Mouse (Mus musculus) intestine, postnatal 0 days (tissue): ENCODE results near the gene Erp29. TPM values are rescaled to one million over a fixed set of nuclear protein-coding genes. Genes with fewer than 3 reads are reported as not detected.

Experiments
- ATAC-seq: fragments of 200-750 bp; cut with Nextera tagmentation; 2 replicates; pipeline ENCODE4 v1.8.0; 2017; ENCODE audit warnings: mild to moderate bottlenecking, moderate TSS enrichment, moderate library complexity
- H3K27ac ChIP-seq: fragments of 300-500 bp; sonication (generic); 2 replicates; pipeline ENCODE4 v1.5.1; 2014; ENCODE audit warnings: mild to moderate bottlenecking, low read depth, low read length, moderate library complexity
- H3K27me3 ChIP-seq: fragments of 300-500 bp; sonication (generic); replicated peaks from 2 replicates; pipeline ENCODE4 v1.6.1; 2014; ENCODE audit warnings: low read length, mixed read lengths; ENCODE audit not compliant: control insufficient read depth, insufficient read depth
- H3K36me3 ChIP-seq: fragments of 300-500 bp; sonication (generic); 2 replicates; pipeline ENCODE4 v1.6.1; 2014; ENCODE audit warnings: mild to moderate bottlenecking, moderate library complexity; ENCODE audit not compliant: control insufficient read depth, insufficient read depth
- H3K4me1 ChIP-seq: fragments of 300-500 bp; sonication (generic); replicated peaks from 2 replicates; pipeline ENCODE4 v1.6.1; 2014; ENCODE audit warnings: antibody characterized with exemption, low read length, mixed read lengths; ENCODE audit not compliant: control insufficient read depth, insufficient read depth
- H3K4me2 ChIP-seq: fragments of 300-500 bp; sonication (generic); replicated peaks from 2 replicates; pipeline ENCODE4 v1.6.1; 2014; ENCODE audit warnings: low read depth, mild to moderate bottlenecking, moderate library complexity
- H3K4me3 ChIP-seq: fragments of 300-500 bp; sonication (generic); 2 replicates; pipeline ENCODE4 v1.5.1; 2014; ENCODE audit warnings: low read depth, low read length
- H3K9ac ChIP-seq: fragments of 300-500 bp; sonication (generic); 2 replicates; pipeline ENCODE4 v1.6.1; 2014; ENCODE audit warnings: mild to moderate bottlenecking, low read depth, low read length
- H3K9me3 ChIP-seq: fragments of 300-500 bp; sonication (generic); 2 replicates; pipeline ENCODE4 v1.6.1; 2016; ENCODE audit warnings: mixed run types; ENCODE audit not compliant: control insufficient read depth
- CTCF ChIP-seq: sonication (generic); IDR thresholded peaks from 2 replicates; pipeline ENCODE4 v1.5.1; 2016; ENCODE audit warnings: low read depth, mild to moderate bottlenecking, control low read depth, antibody characterized with exemption, moderate library complexity
- WGBS: fragments of 180-500 bp; shearing (Covaris S2); extraction: QIAGEN DNeasy Blood & Tissue Kit; methylation state at CpG from one replicate; pipeline ENCODE4 v1.1.7; 2014; 5-methylcytosine and 5-hydroxymethylcytosine counted together
- polyA plus RNA-seq: library from polyadenylated mRNA; unstranded; fragments of >200 nt; fragmentation: Nextera tagmentation; extraction: Ambion mirVana; gene quantifications from 2 replicates; pipeline ENCODE4 v1.2.1, GENCODE M21; 2015

Erp29 gene
- polyA plus RNA-seq, 1 experiment from 2014 or later = 164 TPM

DNA sequence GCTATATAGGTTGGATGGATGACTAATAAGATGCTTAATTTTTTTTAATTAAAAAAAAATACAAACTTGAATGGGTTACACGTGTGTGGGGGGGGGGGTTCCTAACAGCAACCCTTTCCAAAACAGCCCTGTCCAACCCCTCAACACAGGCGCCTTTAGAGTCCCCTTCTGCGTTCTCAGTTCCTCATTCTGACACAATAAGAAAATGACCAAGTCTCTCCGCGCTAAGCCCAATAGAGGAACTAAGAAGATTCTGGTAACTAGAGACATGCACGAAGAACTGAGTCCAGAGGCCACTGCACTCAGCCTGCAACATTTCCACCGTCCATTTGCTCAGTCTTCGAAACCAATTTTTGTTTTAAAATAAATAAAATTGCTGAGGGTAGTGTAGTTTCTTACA, 1.1 kb downstream of the Erp29 start:
- Histone ChIP-seq H3K9ac (peak overlapping the region; percentile 95), H3K27me3 (no peaks in the 10 kb centered on the region), H3K9me3 (no peaks in the 10 kb centered on the region), H3K4me3 (peak overlapping the region; percentile 89), H3K4me2 (peak overlapping the region; percentile 92), H3K27ac (no peak overlapping the region), H3K4me1 (peaks cover 18% of the 10 kb centered on the region), H3K36me3 (peaks cover 22% of the 10 kb centered on the region)
- no peak for TF ChIP-seq CTCF
- 15% methylated on average over 8 of the region's 8 CpGs for WGBS
- no peak for ATAC-seq

DNA sequence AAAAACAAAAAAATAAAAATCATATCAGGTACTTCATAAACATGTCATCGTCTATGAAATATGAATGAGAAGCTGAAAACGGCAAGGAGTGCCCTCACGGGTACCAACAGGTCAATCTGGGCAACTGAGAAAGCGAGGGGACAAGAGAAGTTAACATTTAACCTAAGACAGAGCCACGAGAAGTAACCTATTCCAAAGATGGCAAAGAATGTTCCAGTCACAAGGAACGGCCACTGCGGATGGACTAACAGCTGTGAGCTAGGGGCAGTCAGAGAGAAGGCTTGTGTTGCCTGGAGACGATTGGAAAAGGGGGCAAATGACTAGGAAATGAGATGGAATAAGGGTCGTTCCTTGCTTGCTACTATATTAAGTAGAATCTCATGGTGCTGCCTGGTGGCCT, 1.8 kb downstream of the Erp29 start:
- ATAC-seq = no peak
- peaks cover 18% of the 10 kb centered on the region for H3K4me1 ChIP-seq
- no peak overlapping the region for H3K27ac ChIP-seq
- peaks cover 27% of the 10 kb centered on the region for H3K36me3 ChIP-seq
- H3K9me3 ChIP-seq = no peaks in the 10 kb centered on the region
- TF ChIP-seq CTCF = no peak
- H3K27me3 ChIP-seq = no peaks in the 10 kb centered on the region
- WGBS = 47% methylated on average over 9 of the region's 9 CpGs
- H3K4me2 ChIP-seq = peak overlapping the region; percentile 92; the same call in 1 of the 2 replicates
- no peak overlapping the region for H3K4me3 ChIP-seq
- no peak overlapping the region for H3K9ac ChIP-seq

DNA sequence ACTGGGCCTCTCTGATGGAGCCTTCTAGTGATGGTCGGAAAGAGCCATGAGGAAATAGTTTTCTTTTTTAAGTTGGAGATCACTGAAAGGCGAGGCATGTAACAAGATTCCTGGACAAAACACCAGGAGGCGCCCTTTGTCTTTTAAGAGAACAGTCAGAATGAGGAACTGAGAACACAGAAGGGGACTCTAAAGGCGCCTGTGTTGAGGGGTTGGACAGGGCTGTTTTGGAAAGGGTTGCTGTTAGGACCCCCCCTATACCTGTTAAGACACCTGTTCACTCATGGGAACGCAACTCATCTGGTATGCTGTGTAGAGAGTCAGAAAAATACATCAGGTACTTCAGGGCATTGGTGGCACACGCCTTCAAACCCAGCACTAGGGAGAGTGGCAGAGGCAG, 2.3 kb downstream of the Erp29 start:
- no peak overlapping the region for H3K27ac ChIP-seq

DNA sequence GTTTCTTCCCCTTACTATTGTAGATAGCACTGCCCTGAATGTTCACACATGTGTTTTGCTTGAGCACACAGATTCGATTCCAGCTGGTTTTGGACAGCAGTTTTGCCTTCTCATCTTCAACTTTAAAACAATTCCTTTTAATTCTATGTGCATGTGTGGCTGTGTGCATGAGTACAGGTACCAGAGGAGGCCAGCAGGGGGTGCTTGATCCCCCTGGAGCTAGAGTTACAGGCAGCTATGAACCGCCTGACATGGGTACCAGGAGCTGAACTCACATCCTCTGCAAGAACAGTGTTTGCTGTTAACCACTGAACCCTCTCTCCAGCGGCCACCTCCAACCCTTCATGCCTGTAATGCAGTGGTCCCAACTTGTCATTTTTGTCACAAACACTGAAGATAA, 3.9 kb downstream of the Erp29 start:
- 87% methylated on average over 3 of the region's 3 CpGs for WGBS
- H3K4me1 ChIP-seq = peaks cover 9% of the 10 kb centered on the region
- H3K4me3 ChIP-seq = no peak overlapping the region
- H3K9ac ChIP-seq = no peak overlapping the region
- no peak for ATAC-seq
- peaks cover 46% of the 10 kb centered on the region for H3K36me3 ChIP-seq
- no peak overlapping the region for H3K27ac ChIP-seq
- peak; percentile 64 for TF ChIP-seq CTCF
- H3K4me2 ChIP-seq = no peak overlapping the region
- H3K27me3 ChIP-seq = no peaks in the 10 kb centered on the region
- H3K9me3 ChIP-seq = no peaks in the 10 kb centered on the region

More for the DNA sequence above, 2.3 kb downstream of the Erp29 start:
- Histone ChIP-seq H3K36me3 (peaks cover 32% of the 10 kb centered on the region), H3K27me3 (no peaks in the 10 kb centered on the region), H3K9me3 (no peaks in the 10 kb centered on the region), H3K9ac (no peak overlapping the region), H3K4me3 (no peak overlapping the region), H3K4me1 (peaks cover 18% of the 10 kb centered on the region), H3K4me2 (no peak overlapping the region)
- no peak for ATAC-seq
- peak; percentile 70 for TF ChIP-seq CTCF
- 53% methylated on average over 6 of the region's 6 CpGs for WGBS

DNA sequence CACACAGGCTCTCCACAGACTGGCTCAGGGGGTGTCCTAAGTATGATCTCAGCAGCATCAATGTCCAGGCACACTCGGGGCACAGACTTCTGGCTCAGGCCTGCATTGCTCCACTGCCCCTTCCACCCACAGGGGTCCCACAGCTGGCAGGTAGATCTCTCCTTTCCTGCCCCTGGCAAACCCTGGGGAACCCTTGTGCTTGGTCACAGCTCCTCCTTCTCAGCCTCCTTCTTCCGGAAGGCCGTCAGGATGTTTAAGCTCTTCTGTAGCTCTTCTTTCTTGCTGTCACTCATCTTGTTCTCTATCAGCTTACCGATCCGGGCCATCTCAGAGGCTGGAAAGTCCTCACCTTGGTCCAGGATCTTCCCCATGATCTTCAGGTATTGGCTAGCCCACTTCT, 7.4 kb downstream of the Erp29 start:
- Histone ChIP-seq H3K4me1 (no peaks in the 10 kb centered on the region), H3K9me3 (no peaks in the 10 kb centered on the region), H3K4me2 (no peak overlapping the region), H3K4me3 (no peak overlapping the region), H3K27me3 (no peaks in the 10 kb centered on the region), H3K27ac (no peak overlapping the region), H3K9ac (no peak overlapping the region), H3K36me3 (peaks cover 71% of the 10 kb centered on the region)
- WGBS = 94% methylated on average over 5 of the region's 5 CpGs
- no peak for TF ChIP-seq CTCF
- no peak for ATAC-seq

DNA sequence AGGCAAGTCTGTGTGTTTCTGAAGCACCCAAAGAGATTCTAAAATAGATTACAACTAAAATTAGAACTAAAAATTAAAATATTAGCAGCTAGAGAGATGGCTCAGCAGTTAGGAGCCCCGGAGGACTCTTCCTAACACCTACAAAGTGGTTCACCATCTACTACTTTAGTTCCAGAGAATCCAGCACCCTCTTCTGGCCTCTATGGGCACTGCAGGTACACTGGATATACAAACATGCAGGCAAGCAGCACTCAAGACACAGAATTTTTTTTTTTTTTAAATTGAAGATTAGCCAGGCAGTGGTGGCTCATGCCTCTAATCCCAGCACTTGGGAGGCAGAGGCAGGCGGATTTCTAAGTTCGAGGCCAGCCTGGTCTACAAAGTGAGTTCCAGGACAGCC, 8.8 kb downstream of the Erp29 start:
- TF ChIP-seq CTCF = peak; percentile 63
- H3K4me1 ChIP-seq = no peaks in the 10 kb centered on the region
- H3K27ac ChIP-seq = no peak overlapping the region
- peaks cover 78% of the 10 kb centered on the region for H3K36me3 ChIP-seq
- 92% methylated on average over 3 of the region's 3 CpGs for WGBS
- ATAC-seq = no peak
- H3K9ac ChIP-seq = no peak overlapping the region
- no peaks in the 10 kb centered on the region for H3K27me3 ChIP-seq
- no peak overlapping the region for H3K4me3 ChIP-seq
- no peak overlapping the region for H3K4me2 ChIP-seq
- H3K9me3 ChIP-seq = no peaks in the 10 kb centered on the region

DNA sequence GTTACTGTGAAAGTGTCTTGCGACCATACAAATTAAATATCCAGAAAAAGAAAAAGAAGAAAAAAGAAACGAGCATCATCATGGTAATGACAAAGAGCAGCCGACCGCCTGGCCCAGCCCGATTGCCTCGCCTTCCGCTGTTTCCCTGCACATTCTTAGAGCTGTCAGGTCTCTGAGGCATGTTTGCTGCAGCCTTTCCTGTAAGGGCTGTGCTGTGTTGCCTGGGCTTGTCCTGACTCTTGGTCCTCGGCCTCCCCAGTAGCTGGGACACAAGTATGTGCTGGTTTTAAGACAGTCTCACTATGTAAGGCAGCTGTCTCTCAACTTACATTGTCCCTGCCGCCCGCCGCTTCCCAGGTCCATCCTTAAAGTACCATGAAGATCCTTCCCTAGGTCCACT, 13.6 kb downstream of the Erp29 start:
- H3K36me3 ChIP-seq = peaks cover 84% of the 10 kb centered on the region
- no peaks in the 10 kb centered on the region for H3K27me3 ChIP-seq
- H3K27ac ChIP-seq = peak overlapping the region; percentile 21; the same call in 1 of the 2 replicates
- H3K9ac ChIP-seq = no peak overlapping the region
- TF ChIP-seq CTCF = no peak
- WGBS = 94% methylated on average over 11 of the region's 11 CpGs
- no peak overlapping the region for H3K4me2 ChIP-seq
- no peak overlapping the region for H3K4me3 ChIP-seq
- H3K4me1 ChIP-seq = no peaks in the 10 kb centered on the region
- no peaks in the 10 kb centered on the region for H3K9me3 ChIP-seq
- no peak for ATAC-seq
